Mouse (Mus musculus) kidney, adult 2 months (tissue): Measurements from ENCODE around the gene Ctbs.

Experiments used
- CTCF ChIP-seq: fragments of 200-500 bp; conservative IDR thresholded peaks from 2 replicates; pipeline ENCODE4 v1.5.1; 2011; ENCODE audit warnings: low read depth, mild to moderate bottlenecking, control low read depth, low read length, moderate library complexity, mixed read lengths; ENCODE audit not compliant: insufficient read depth, insufficient read length
- POLR2A ChIP-seq: fragments of 200-500 bp; IDR thresholded peaks from one replicate; pipeline ENCODE4 v1.6.1; 2011; ENCODE audit warnings: low read depth, low read length, control low read depth

DNA sequence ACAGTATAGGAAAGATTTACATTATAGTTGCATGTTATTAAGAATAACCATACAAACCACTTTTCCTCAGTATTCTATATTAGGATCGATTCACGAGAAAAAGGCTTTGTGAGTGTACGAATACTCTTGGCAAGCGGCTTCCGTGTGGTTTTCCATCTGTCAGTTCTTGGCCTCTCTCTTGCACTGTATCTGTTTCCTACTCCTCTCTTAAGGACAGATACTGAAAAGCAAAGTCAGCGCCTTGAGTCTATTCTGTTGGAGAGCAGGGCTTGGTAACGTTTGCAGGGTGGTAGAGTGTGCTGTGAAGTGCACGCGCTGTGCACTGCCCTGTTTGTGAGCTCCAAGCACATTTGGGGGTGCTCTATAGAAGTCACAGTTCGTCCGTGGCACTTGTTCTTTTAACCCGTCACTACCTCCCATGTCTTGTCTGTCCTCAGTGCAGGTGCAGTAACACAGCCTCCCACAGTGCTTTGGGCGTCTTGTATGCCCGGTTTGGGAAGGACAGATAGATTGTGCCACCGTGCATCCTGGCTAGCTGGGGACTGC lies 29.5 kb upstream of the Ctbs start:
- TF ChIP-seq POLR2A (no peak), CTCF (no peak)
